Mouse (Mus musculus) embryonic facial prominence, embryonic 14.5 days (tissue): ENCODE results near the gene Hic1. TPM values are rescaled to one million over a fixed set of nuclear protein-coding genes. Genes with fewer than 3 reads are reported as not detected.

ENCODE experiments used
- ATAC-seq: fragments of 200-750 bp; cut with Nextera tagmentation; 2 replicates; pipeline ENCODE4 v1.8.0; 2017; ENCODE audit warnings: low read depth, moderate number of reproducible peaks, moderate TSS enrichment
- DNase-seq: peaks from one replicate; pipeline ENCODE4 v3.0.0-alpha.2; 2015; ENCODE audit warnings: low spot score
- H3K27ac ChIP-seq: fragments of 300-500 bp; sonication (generic); replicated peaks from 2 replicates; pipeline ENCODE4 v1.5.1; 2014; ENCODE audit warnings: low read depth, mild to moderate bottlenecking, low read length, moderate library complexity
- H3K27me3 ChIP-seq: fragments of 300-500 bp; sonication (generic); replicated peaks from 2 replicates; pipeline ENCODE4 v1.6.1; 2014; ENCODE audit warnings: low read length; ENCODE audit not compliant: control insufficient read depth, insufficient read depth
- H3K36me3 ChIP-seq: fragments of 300-500 bp; sonication (generic); 2 replicates; pipeline ENCODE4 v1.6.1; 2014; ENCODE audit warnings: low read length, mixed read lengths; ENCODE audit not compliant: control insufficient read depth, insufficient read depth
- H3K4me1 ChIP-seq: fragments of 300-500 bp; sonication (generic); 2 replicates; pipeline ENCODE4 v1.6.1; 2014; ENCODE audit warnings: antibody characterized with exemption, low read length; ENCODE audit not compliant: control insufficient read depth, insufficient read depth
- H3K4me2 ChIP-seq: fragments of 300-500 bp; sonication (generic); 2 replicates; pipeline ENCODE4 v1.6.1; 2014; ENCODE audit warnings: low read depth, mild to moderate bottlenecking, low read length, moderate library complexity, mixed read lengths
- H3K4me3 ChIP-seq: fragments of 300-500 bp; sonication (generic); 2 replicates; pipeline ENCODE4 v1.5.1; 2014; ENCODE audit warnings: low read depth, mild to moderate bottlenecking, low read length
- H3K9ac ChIP-seq: fragments of 300-500 bp; sonication (generic); 2 replicates; pipeline ENCODE4 v1.6.1; 2014; ENCODE audit warnings: low read depth, mild to moderate bottlenecking, low read length, moderate library complexity, mixed read lengths
- H3K9me3 ChIP-seq: fragments of 300-500 bp; sonication (generic); 2 replicates; pipeline ENCODE4 v1.6.1; 2016; ENCODE audit warnings: low read length; ENCODE audit not compliant: control insufficient read depth
- WGBS: fragments of 180-500 bp; shearing (Covaris S2); extraction: QIAGEN DNeasy Blood & Tissue Kit; methylation state at CpG from one replicate; pipeline ENCODE4 v1.1.7; 2014; 5-methylcytosine and 5-hydroxymethylcytosine counted together
- microRNA counts: library from miRNA; unstranded; fragments of <30 nt; microRNA quantifications from one replicate; lab custom pipeline; 2017
- microRNA-seq: library from miRNA; unstranded; fragments of <30 nt; microRNA quantifications from one replicate; pipeline ENCODE4, GENCODE M21; 2016; ENCODE audit warnings: borderline number of aligned reads
- polyA plus RNA-seq: library from polyadenylated mRNA; unstranded; fragments of >200 nt; fragmentation: Nextera tagmentation; extraction: Ambion mirVana; gene quantifications from 2 replicates; pipeline ENCODE4 v1.2.1, GENCODE M21; 2014

Gene Hic1
- polyA plus RNA-seq, 1 experiment from 2014 or later = 13.1 TPM

GRCm38 (mm10) chr11:75118141-75118540, 51.2 kb downstream of the Hic1 start:
- Histone ChIP-seq H3K36me3 (no peaks in the 10 kb centered on the region), H3K27me3 (no peaks in the 10 kb centered on the region), H3K9me3 (no peaks in the 10 kb centered on the region), H3K9ac (no peak overlapping the region), H3K4me3 (no peak overlapping the region), H3K27ac (no peak overlapping the region), H3K4me1 (no peaks in the 10 kb centered on the region; the same call in 1 of the 2 replicates), H3K4me2 (no peak overlapping the region)
- DNase-seq (no peak), ATAC-seq (no peak)
- WGBS = 91% methylated on average over 2 of the region's 2 CpGs

- ATAC-seq (no peak), DNase-seq (peak; percentile 72)
- no peaks in the 10 kb centered on the region for H3K9me3 ChIP-seq
- H3K9ac ChIP-seq = no peak overlapping the region
- no peak overlapping the region for H3K27ac ChIP-seq
- H3K4me2 ChIP-seq = no peak overlapping the region
- whole genome bisulfite sequencing = 60% methylated on average over 6 of the region's 6 CpGs
- H3K4me1 ChIP-seq = no peaks in the 10 kb centered on the region; the same call in 1 of the 2 replicates
- no peak overlapping the region for H3K4me3 ChIP-seq
- H3K27me3 ChIP-seq = no peaks in the 10 kb centered on the region
- no peaks in the 10 kb centered on the region for H3K36me3 ChIP-seq
These were observed 52.9 kb downstream of the Hic1 start for GRCm38 (mm10) chr11:75116379-75116778.

MicroRNA genes within 50 kb of the gene (microRNA counts, 519-probe panel; counts per million panel counts)
- microRNA mmu-miR-132 (lab: Ali Mortazavi, UCI) (2,781 counts per million, percentile 61 among the panel's probes with 10 or more counts), microRNA mmu-miR-212 (lab: Ali Mortazavi, UCI) (19.3 counts per million)

Small RNAs within 50 kb of the gene (microRNA-seq; reads per million reads assigned to microRNA genes)
- 175 reads per million, percentile 57 among the genes with 10 or more reads in this experiment for gene Mir132
- 15.3 reads per million, percentile 32 among the genes with 10 or more reads in this experiment for gene Mir212

Other genes starting within 250 kb of the Hic1 start
- 12.8 and 13.6 TPM in 2 replicates for gene Smg6, start 243.7 kb downstream of the Hic1 start, polyA plus RNA-seq
- 30.4 and 36.3 TPM in 2 replicates for gene Srr, start 243.6 kb downstream of the Hic1 start, polyA plus RNA-seq
- gene Ovca2, start 9.3 kb upstream of the Hic1 start, polyA plus RNA-seq = 23.1 and 26.5 TPM in 2 replicates
- 22.5 and 23.8 TPM in 2 replicates for gene Dph1, start 21.7 kb upstream of the Hic1 start, polyA plus RNA-seq
- 4.9 TPM in 2 replicates for gene Rtn4rl1, start 24.3 kb upstream of the Hic1 start, polyA plus RNA-seq
- gene Rpa1, start 178.8 kb upstream of the Hic1 start, polyA plus RNA-seq = 85.0 and 85.8 TPM in 2 replicates
- 7.8 and 10.2 TPM in 2 replicates for gene Smyd4, start 178.9 kb upstream of the Hic1 start, polyA plus RNA-seq